Mouse (Mus musculus) lung, embryonic 16.5 days (tissue): ENCODE results near the gene Cmtm2b. TPM values are rescaled to one million over a fixed set of nuclear protein-coding genes. Genes with fewer than 3 reads are reported as not detected.

Source experiments
- ATAC-seq: fragments of 200-750 bp; cut with Nextera tagmentation; 2 replicates; pipeline ENCODE4 v1.8.0; 2017; ENCODE audit warnings: low read depth, mild to moderate bottlenecking, moderate library complexity
- H3K27ac ChIP-seq: fragments of 300-500 bp; sonication (generic); 2 replicates; pipeline ENCODE4 v1.5.1; 2014; ENCODE audit warnings: mild to moderate bottlenecking, control low read depth, low read length
- H3K27me3 ChIP-seq: fragments of 300-500 bp; sonication (generic); 2 replicates; pipeline ENCODE4 v1.6.1; 2014; ENCODE audit warnings: low read depth, low read length, mixed read lengths; ENCODE audit not compliant: control insufficient read depth, insufficient read depth
- H3K36me3 ChIP-seq: fragments of 300-500 bp; sonication (generic); 2 replicates; pipeline ENCODE4 v1.6.1; 2014; ENCODE audit warnings: low read length; ENCODE audit not compliant: control insufficient read depth, insufficient read depth
- H3K4me1 ChIP-seq: fragments of 300-500 bp; sonication (generic); replicated peaks from 2 replicates; pipeline ENCODE4 v1.6.1; 2014; ENCODE audit warnings: low read length, mixed read lengths; ENCODE audit not compliant: control insufficient read depth, insufficient read depth
- H3K4me2 ChIP-seq: fragments of 300-500 bp; sonication (generic); 2 replicates; pipeline ENCODE4 v1.6.1; 2014; ENCODE audit warnings: low read depth, low read length, control low read depth
- H3K4me3 ChIP-seq: fragments of 300-500 bp; sonication (generic); 2 replicates; pipeline ENCODE4 v1.5.1; 2014; ENCODE audit warnings: mild to moderate bottlenecking, low read length, control low read depth
- H3K9ac ChIP-seq: fragments of 300-500 bp; sonication (generic); 2 replicates; pipeline ENCODE4 v1.6.1; 2014; ENCODE audit warnings: low read length, control low read depth
- H3K9me3 ChIP-seq: fragments of 300-500 bp; sonication (generic); 2 replicates; pipeline ENCODE4 v1.6.1; 2016; ENCODE audit warnings: low read length; ENCODE audit not compliant: control insufficient read depth
- WGBS: fragments of 180-500 bp; shearing (Covaris S2); extraction: QIAGEN DNeasy Blood & Tissue Kit; methylation state at CpG from one replicate; pipeline ENCODE4 v1.1.7; 2014; 5-methylcytosine and 5-hydroxymethylcytosine counted together
- polyA plus RNA-seq: library from polyadenylated mRNA; unstranded; fragments of >200 nt; fragmentation: Nextera tagmentation; extraction: Ambion mirVana; gene quantifications from 2 replicates; pipeline ENCODE4 v1.2.1, GENCODE M21; 2015

Cmtm2b gene
- polyA plus RNA-seq, 1 experiment from 2014 or later, result not detected

DNA sequence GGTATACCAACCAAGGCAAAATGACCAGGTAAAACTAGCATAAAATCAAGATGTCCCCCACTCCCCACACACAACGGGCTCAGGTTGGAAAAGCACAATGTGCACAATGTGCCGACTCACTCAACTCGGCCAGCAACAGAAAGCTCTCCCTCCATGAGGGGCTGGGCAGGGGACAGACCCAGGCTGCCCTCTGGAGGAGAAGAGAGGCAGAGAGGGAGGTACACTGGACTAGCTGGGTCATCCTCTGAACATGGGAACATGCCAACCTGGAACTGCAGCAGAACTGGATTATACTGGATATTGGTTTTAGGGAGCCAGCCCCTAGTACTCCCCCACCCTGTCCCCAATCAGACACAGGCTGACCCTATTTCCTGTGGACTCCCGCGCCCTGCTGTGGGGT lies 31.2 kb downstream of the Cmtm2b start:
- Histone ChIP-seq H3K36me3 (no peaks in the 10 kb centered on the region; the same call in 1 of the 2 replicates), H3K27ac (no peak overlapping the region), H3K4me2 (no peak overlapping the region), H3K9me3 (no peaks in the 10 kb centered on the region), H3K4me3 (no peak overlapping the region), H3K4me1 (no peaks in the 10 kb centered on the region), H3K9ac (no peak overlapping the region), H3K27me3 (no peaks in the 10 kb centered on the region)
- 64% methylated on average over 5 of the region's 5 CpGs for WGBS
- no peak for ATAC-seq

DNA sequence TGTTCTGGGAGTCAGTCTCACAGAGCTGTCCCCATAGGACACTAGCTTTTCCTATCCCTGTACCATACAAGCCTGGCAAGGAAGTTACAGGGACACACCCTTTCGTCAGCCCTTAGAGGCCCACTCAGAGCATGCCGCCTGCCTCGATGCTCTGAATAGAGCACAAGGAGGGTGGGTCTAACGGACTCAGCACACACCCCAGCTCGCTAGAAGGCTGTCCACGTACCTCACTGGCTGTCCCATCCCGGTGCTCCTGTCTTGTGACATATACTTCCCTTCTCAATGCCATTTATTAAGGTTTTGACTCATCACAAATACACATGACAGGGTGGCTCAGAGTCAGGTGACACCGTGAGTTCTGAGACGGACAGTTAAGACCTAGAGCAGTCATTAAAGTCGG lies 32.5 kb downstream of the Cmtm2b start:
- H3K9ac ChIP-seq, result no peak overlapping the region
- H3K9me3 ChIP-seq, result no peaks in the 10 kb centered on the region
- ATAC-seq, result no peak
- no peak overlapping the region for H3K4me2 ChIP-seq
- H3K36me3 ChIP-seq, result no peaks in the 10 kb centered on the region; the same call in 1 of the 2 replicates
- H3K27me3 ChIP-seq, result no peaks in the 10 kb centered on the region
- H3K4me1 ChIP-seq, result no peaks in the 10 kb centered on the region
- no peak overlapping the region for H3K27ac ChIP-seq
- no peak overlapping the region for H3K4me3 ChIP-seq
- 92% methylated on average over 10 of the region's 10 CpGs for WGBS

GRCm38 (mm10) chr8:104358637-104359036 lies 36.6 kb downstream of the Cmtm2b start:
- WGBS, result 79% methylated on average over 3 of the region's 3 CpGs
- no peaks in the 10 kb centered on the region for H3K9me3 ChIP-seq
- no peaks in the 10 kb centered on the region for H3K4me1 ChIP-seq
- H3K27ac ChIP-seq, result no peak overlapping the region
- no peak overlapping the region for H3K4me2 ChIP-seq
- H3K27me3 ChIP-seq, result no peaks in the 10 kb centered on the region
- H3K4me3 ChIP-seq, result no peak overlapping the region
- H3K36me3 ChIP-seq, result no peaks in the 10 kb centered on the region
- H3K9ac ChIP-seq, result no peak overlapping the region
- ATAC-seq, result no peak

DNA sequence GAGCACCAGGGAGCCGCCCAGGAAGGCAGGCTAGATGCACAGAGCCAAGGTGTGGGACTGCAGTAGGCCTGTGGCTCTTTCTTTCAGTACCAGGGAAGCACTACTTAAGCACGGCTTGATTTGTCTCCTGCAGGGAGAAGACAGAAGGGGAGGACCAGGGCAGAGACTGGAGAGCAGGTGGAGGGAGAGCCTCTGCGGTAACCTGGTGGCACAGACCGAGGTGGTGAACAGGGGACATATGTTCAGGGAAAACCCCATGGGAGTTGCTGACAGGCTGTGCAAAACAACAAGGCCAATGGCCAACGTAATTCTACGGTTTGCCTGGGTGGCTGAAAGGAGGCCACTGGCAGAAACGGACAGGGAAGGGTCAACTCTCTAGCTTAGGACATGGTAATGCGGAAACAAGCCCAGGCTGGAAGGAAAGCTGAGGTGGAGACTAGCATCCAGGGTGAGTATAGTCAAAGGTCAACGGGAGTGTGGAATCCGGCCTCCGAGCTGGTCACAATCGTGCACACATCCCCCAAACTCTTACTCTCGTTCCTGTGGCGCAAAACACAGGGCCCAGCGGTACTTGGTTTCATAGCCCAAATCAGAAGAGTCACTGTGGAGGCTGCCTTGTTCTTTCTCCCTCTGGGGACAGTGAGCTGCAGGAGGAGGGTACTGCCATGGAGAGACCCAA lies 37.9 kb downstream of the Cmtm2b start:
- H3K9ac ChIP-seq, result no peak overlapping the region
- no peak overlapping the region for H3K4me3 ChIP-seq
- no peak overlapping the region for H3K27ac ChIP-seq
- no peak for ATAC-seq
- no peaks in the 10 kb centered on the region for H3K36me3 ChIP-seq
- no peaks in the 10 kb centered on the region for H3K4me1 ChIP-seq
- H3K9me3 ChIP-seq, result no peaks in the 10 kb centered on the region
- H3K27me3 ChIP-seq, result no peaks in the 10 kb centered on the region
- 74% methylated on average over 15 of the region's 15 CpGs for WGBS
- no peak overlapping the region for H3K4me2 ChIP-seq

- no peak overlapping the region for H3K4me2 ChIP-seq
- 86% methylated on average over 9 of the region's 9 CpGs for WGBS
- no peak for ATAC-seq
Observed at GRCm38 (mm10) chr8:104365695-104366094, 43.7 kb downstream of the Cmtm2b start.

GRCm38 (mm10) chr8:104367398-104367797 lies 45.4 kb downstream of the Cmtm2b start:
- Histone ChIP-seq H3K27me3 (no peaks in the 10 kb centered on the region), H3K4me2 (no peak overlapping the region), H3K27ac (no peak overlapping the region), H3K9me3 (no peaks in the 10 kb centered on the region), H3K9ac (no peak overlapping the region), H3K4me3 (no peak overlapping the region), H3K4me1 (peaks cover 9% of the 10 kb centered on the region), H3K36me3 (no peaks in the 10 kb centered on the region)
- WGBS, result 60% methylated on average over 5 of the region's 5 CpGs
- ATAC-seq, result no peak

More at GRCm38 (mm10) chr8:104365695-104366094, 43.7 kb downstream of the Cmtm2b start:
- H3K9ac ChIP-seq, result no peak overlapping the region
- no peaks in the 10 kb centered on the region for H3K9me3 ChIP-seq
- no peaks in the 10 kb centered on the region for H3K36me3 ChIP-seq
- no peak overlapping the region for H3K27ac ChIP-seq
- no peak overlapping the region for H3K4me3 ChIP-seq
- peaks cover 9% of the 10 kb centered on the region for H3K4me1 ChIP-seq
- no peaks in the 10 kb centered on the region for H3K27me3 ChIP-seq

DNA sequence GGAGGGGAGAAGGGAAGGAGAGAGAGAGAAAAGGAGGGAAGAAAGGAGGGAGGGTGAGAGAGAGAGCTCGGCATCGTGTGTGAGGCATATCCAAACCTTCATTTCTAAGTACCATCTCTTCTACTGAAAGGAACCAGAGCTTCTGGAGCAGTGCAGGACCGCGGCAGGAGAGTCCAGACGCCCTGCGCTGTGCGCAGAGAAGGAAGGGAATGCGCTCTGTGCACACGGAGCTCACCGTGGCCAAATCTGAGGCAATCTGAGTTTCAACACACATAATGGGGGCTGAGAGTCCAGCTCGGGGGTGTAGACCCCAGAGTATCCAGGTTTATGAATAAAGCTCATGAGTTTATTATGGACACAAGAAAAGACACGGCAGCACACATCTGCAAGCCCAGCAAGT lies 47.6 kb downstream of the Cmtm2b start:
- ATAC-seq, result 0 out of 2 replicates have a peak, but pooled peaks have one; percentile 29
- 67% methylated on average over 12 of the region's 12 CpGs for WGBS
- no peak overlapping the region for H3K4me3 ChIP-seq
- H3K9ac ChIP-seq, result no peak overlapping the region
- H3K4me1 ChIP-seq, result peaks cover 9% of the 10 kb centered on the region
- H3K27me3 ChIP-seq, result no peaks in the 10 kb centered on the region
- no peak overlapping the region for H3K27ac ChIP-seq
- no peak overlapping the region for H3K4me2 ChIP-seq
- H3K9me3 ChIP-seq, result no peaks in the 10 kb centered on the region
- no peaks in the 10 kb centered on the region for H3K36me3 ChIP-seq

- H3K4me1 ChIP-seq, result peaks cover 13% of the 10 kb centered on the region
- no peak overlapping the region for H3K4me3 ChIP-seq
- no peaks in the 10 kb centered on the region for H3K9me3 ChIP-seq
- H3K4me2 ChIP-seq, result no peak overlapping the region
- no peak overlapping the region for H3K9ac ChIP-seq
- H3K27me3 ChIP-seq, result no peaks in the 10 kb centered on the region
- no peak for ATAC-seq
- no peak overlapping the region for H3K27ac ChIP-seq
- WGBS, result 63% methylated on average over 6 of the region's 6 CpGs
- H3K36me3 ChIP-seq, result no peaks in the 10 kb centered on the region
Observed at GRCm38 (mm10) chr8:104370071-104370470, 48.0 kb downstream of the Cmtm2b start.

GRCm38 (mm10) chr8:104371121-104371520 lies 49.1 kb downstream of the Cmtm2b start:
- no peak overlapping the region for H3K4me3 ChIP-seq
- no peak for ATAC-seq
- H3K36me3 ChIP-seq, result no peaks in the 10 kb centered on the region
- H3K27ac ChIP-seq, result no peak overlapping the region
- 86% methylated on average over 6 of the region's 6 CpGs for WGBS
- H3K4me1 ChIP-seq, result peaks cover 23% of the 10 kb centered on the region
- H3K9ac ChIP-seq, result no peak overlapping the region
- H3K9me3 ChIP-seq, result no peaks in the 10 kb centered on the region
- H3K27me3 ChIP-seq, result no peaks in the 10 kb centered on the region
- H3K4me2 ChIP-seq, result no peak overlapping the region
